Mouse (Mus musculus): Measurements from ENCODE around the gene Ror1.

- TF ChIP-seq CTCF (IDR thresholded peaks at IDR 0.05; ENCODE audit: borderline replicate concordance, insufficient read depth, low read length), result no peak
- no peak for TF ChIP-seq POLR2A (IDR thresholded peaks at IDR 0.05; ENCODE audit: low read depth, low read length)
These were observed 92.7 kb downstream of the Ror1 start for GRCm38 (mm10) chr4:100188201-100188699.

Measured in embryonic fibroblast, embryonic 13.5 days (primary cell).